ENCODE assay signal across 24 mouse cellular contexts in genomic region chr1:14369957-14370833, GRCm38 (mm10).
"Had no signal": no experiment of that assay in that cellular context is flagged by ENCODE, and none has a peak within 500 bp of the region (broad histone marks: within the 10 kb centered on the region; RNA-seq: fewer than 3 reads in every experiment).

No protein-coding gene starts in this region.

- H3K4me1 ChIP-seq: liver, embryonic 13.5 days; liver, embryonic 15.5 days; lung, embryonic 15.5 days; midbrain, embryonic 10.5 days; midbrain, embryonic 12.5 days; neural tube, embryonic 12.5 days; stomach, embryonic 15.5 days had no signal

- H3K4me3 ChIP-seq: liver, embryonic 13.5 days; liver, embryonic 15.5 days; lung, embryonic 15.5 days; midbrain, embryonic 10.5 days; midbrain, embryonic 12.5 days; myocyte; neural tube, embryonic 12.5 days; stomach, embryonic 15.5 days had no signal

- H3K36me3 ChIP-seq: liver, embryonic 13.5 days; liver, embryonic 15.5 days; lung, embryonic 15.5 days; midbrain, embryonic 10.5 days; midbrain, embryonic 12.5 days; neural tube, embryonic 12.5 days; stomach, embryonic 15.5 days had no signal

- ATAC-seq: liver, postnatal 0 days; lung, postnatal 0 days; midbrain, embryonic 16.5 days had no signal

- DNase-seq: liver, embryonic 13.5 days; liver, postnatal 0 days; lung, adult 2 months; lung, postnatal 14 days; lung, postnatal 4 days; midbrain, embryonic 14.5 days; retina, postnatal 1 day; right cerebral cortex, adult 18-20 months; right cerebral cortex, postnatal 25 days; right cerebral cortex, postnatal 4 days; spleen, adult 18-20 months; thymus, adult 2 months; thymus, postnatal 25 days; thymus, postnatal 4 days had no signal

- H3K27me3 ChIP-seq: liver, embryonic 13.5 days; liver, embryonic 15.5 days; lung, embryonic 15.5 days; midbrain, embryonic 12.5 days; neural tube, embryonic 12.5 days; stomach, embryonic 15.5 days had no signal

- H3K4me2 ChIP-seq: liver, embryonic 13.5 days; liver, embryonic 15.5 days; lung, embryonic 15.5 days; midbrain, embryonic 12.5 days; neural tube, embryonic 12.5 days; stomach, embryonic 15.5 days had no signal

- H3K9me3 ChIP-seq: liver, embryonic 13.5 days; liver, embryonic 15.5 days; lung, embryonic 15.5 days; midbrain, embryonic 10.5 days; midbrain, embryonic 12.5 days; neural tube, embryonic 12.5 days; stomach, embryonic 15.5 days had no signal

- H3K9ac ChIP-seq: liver, embryonic 13.5 days; liver, embryonic 15.5 days; liver, postnatal 0 days; lung, embryonic 15.5 days; midbrain, embryonic 12.5 days; neural tube, embryonic 12.5 days; stomach, embryonic 15.5 days had no signal

- H3K27ac ChIP-seq: liver, embryonic 13.5 days; liver, embryonic 15.5 days; lung, embryonic 15.5 days; midbrain, embryonic 10.5 days; midbrain, embryonic 12.5 days; neural tube, embryonic 12.5 days; stomach, embryonic 15.5 days; stomach, postnatal 0 days had no signal
